Mouse (Mus musculus) midbrain, embryonic 16.5 days (tissue): ENCODE data around the gene Bik. TPM values are rescaled to one million over a fixed set of nuclear protein-coding genes. Genes with fewer than 3 reads are reported as not detected.

Experiments
- ATAC-seq: fragments of 200-750 bp; cut with Nextera tagmentation; 2 replicates; pipeline ENCODE4 v1.8.0; 2017; ENCODE audit warnings: moderate TSS enrichment
- H3K27ac ChIP-seq: fragments of 300-500 bp; sonication (generic); 2 replicates; pipeline ENCODE4 v1.5.1; 2014; ENCODE audit warnings: mild to moderate bottlenecking, low read length, mixed read lengths
- H3K27me3 ChIP-seq: fragments of 300-500 bp; sonication (generic); 2 replicates; pipeline ENCODE4 v1.6.1; 2014; ENCODE audit warnings: low read depth, low read length, mixed read lengths; ENCODE audit not compliant: control insufficient read depth, insufficient read depth
- H3K36me3 ChIP-seq: fragments of 300-500 bp; sonication (generic); 2 replicates; pipeline ENCODE4 v1.6.1; 2014; ENCODE audit warnings: mild to moderate bottlenecking, low read length, moderate library complexity, mixed read lengths; ENCODE audit not compliant: control insufficient read depth, insufficient read depth
- H3K4me1 ChIP-seq: fragments of 300-500 bp; sonication (generic); 2 replicates; pipeline ENCODE4 v1.6.1; 2014; ENCODE audit warnings: mild to moderate bottlenecking, low read length, mixed read lengths; ENCODE audit not compliant: control insufficient read depth, insufficient read depth
- H3K4me2 ChIP-seq: fragments of 300-500 bp; sonication (generic); 2 replicates; pipeline ENCODE4 v1.6.1; 2014; ENCODE audit warnings: mild to moderate bottlenecking, low read length, mixed read lengths
- H3K4me3 ChIP-seq: fragments of 300-500 bp; sonication (generic); 2 replicates; pipeline ENCODE4 v1.5.1; 2014; ENCODE audit warnings: low read depth, mild to moderate bottlenecking, low read length, moderate library complexity, mixed read lengths
- H3K9ac ChIP-seq: fragments of 300-500 bp; sonication (generic); 2 replicates; pipeline ENCODE4 v1.6.1; 2014; ENCODE audit warnings: low read depth, low read length, mixed read lengths
- H3K9me3 ChIP-seq: fragments of 300-500 bp; sonication (generic); replicated peaks from 2 replicates; pipeline ENCODE4 v1.6.1; 2014; ENCODE audit warnings: mild to moderate bottlenecking, low read length, mixed read lengths; ENCODE audit not compliant: control insufficient read depth, poor library complexity, severe bottlenecking
- WGBS: fragments of 180-500 bp; shearing (Covaris S2); extraction: QIAGEN DNeasy Blood & Tissue Kit; methylation state at CpG from one replicate; pipeline ENCODE4 v1.1.7; 2014; 5-methylcytosine and 5-hydroxymethylcytosine counted together
- polyA plus RNA-seq: library from polyadenylated mRNA; unstranded; fragments of >200 nt; fragmentation: Nextera tagmentation; extraction: Ambion mirVana; gene quantifications from 2 replicates; pipeline ENCODE4 v1.2.1, GENCODE M21; 2015

Gene Bik
- polyA plus RNA-seq, 1 experiment from 2014 or later = 0.26 TPM

GRCm38 (mm10) chr15:83567728-83568127 is 41.1 kb downstream of the Bik start:
- 82% methylated on average over 3 of the region's 3 CpGs for WGBS
- Histone ChIP-seq H3K4me1 (peaks cover 13% of the 10 kb centered on the region), H3K9me3 (no peaks in the 10 kb centered on the region), H3K9ac (no peak overlapping the region), H3K27me3 (peaks cover 16% of the 10 kb centered on the region), H3K4me2 (no peak overlapping the region), H3K27ac (no peak overlapping the region), H3K36me3 (no peaks in the 10 kb centered on the region), H3K4me3 (no peak overlapping the region)
- no peak for ATAC-seq

- H3K9me3 ChIP-seq = no peaks in the 10 kb centered on the region
- H3K9ac ChIP-seq = no peak overlapping the region
- no peak overlapping the region for H3K4me2 ChIP-seq
- WGBS = 95% methylated on average over 5 of the region's 5 CpGs
- no peaks in the 10 kb centered on the region for H3K36me3 ChIP-seq
- H3K27ac ChIP-seq = no peak overlapping the region
- peaks cover 12% of the 10 kb centered on the region for H3K27me3 ChIP-seq
- peaks cover 9% of the 10 kb centered on the region for H3K4me1 ChIP-seq
- no peak overlapping the region for H3K4me3 ChIP-seq
- no peak for ATAC-seq
These were observed 41.9 kb downstream of the Bik start for GRCm38 (mm10) chr15:83568544-83568943.

- Histone ChIP-seq H3K27ac (no peak overlapping the region), H3K4me2 (no peak overlapping the region), H3K4me1 (no peaks in the 10 kb centered on the region), H3K9me3 (no peaks in the 10 kb centered on the region), H3K4me3 (no peak overlapping the region), H3K27me3 (peaks cover 4% of the 10 kb centered on the region), H3K9ac (no peak overlapping the region), H3K36me3 (no peaks in the 10 kb centered on the region)
- 59% methylated on average over 11 of the region's 11 CpGs for WGBS
- ATAC-seq = no peak
These were observed 43.0 kb downstream of the Bik start for GRCm38 (mm10) chr15:83569682-83570081.

- H3K4me1 ChIP-seq = no peaks in the 10 kb centered on the region
- no peak for ATAC-seq
- H3K9ac ChIP-seq = no peak overlapping the region
- no peak overlapping the region for H3K4me3 ChIP-seq
- no peaks in the 10 kb centered on the region for H3K27me3 ChIP-seq
- peaks cover 5% of the 10 kb centered on the region for H3K36me3 ChIP-seq
- no peak overlapping the region for H3K27ac ChIP-seq
- 70% methylated on average over 2 of the region's 2 CpGs for WGBS
- H3K4me2 ChIP-seq = no peak overlapping the region
- no peaks in the 10 kb centered on the region for H3K9me3 ChIP-seq
These were observed 44.0 kb downstream of the Bik start for GRCm38 (mm10) chr15:83570641-83571040.

- Histone ChIP-seq H3K9me3 (no peaks in the 10 kb centered on the region), H3K4me2 (no peak overlapping the region), H3K27me3 (no peaks in the 10 kb centered on the region), H3K36me3 (peaks cover 15% of the 10 kb centered on the region), H3K9ac (no peak overlapping the region), H3K4me1 (no peaks in the 10 kb centered on the region), H3K4me3 (no peak overlapping the region), H3K27ac (no peak overlapping the region)
- WGBS = 91% methylated on average over 5 of the region's 5 CpGs
- no peak for ATAC-seq
These were observed 45.0 kb downstream of the Bik start for GRCm38 (mm10) chr15:83571636-83572035.

GRCm38 (mm10) chr15:83572132-83572531 is 45.5 kb downstream of the Bik start:
- no peak overlapping the region for H3K4me3 ChIP-seq
- no peaks in the 10 kb centered on the region for H3K4me1 ChIP-seq
- no peaks in the 10 kb centered on the region for H3K9me3 ChIP-seq
- H3K27me3 ChIP-seq = no peaks in the 10 kb centered on the region
- peaks cover 19% of the 10 kb centered on the region for H3K36me3 ChIP-seq
- no peak for ATAC-seq
- H3K9ac ChIP-seq = no peak overlapping the region
- H3K4me2 ChIP-seq = no peak overlapping the region
- no peak overlapping the region for H3K27ac ChIP-seq
- whole genome bisulfite sequencing = 94% methylated on average over 4 of the region's 4 CpGs

- no peak overlapping the region for H3K27ac ChIP-seq
- WGBS = 95% methylated on average over 12 of the region's 12 CpGs
- no peak overlapping the region for H3K4me2 ChIP-seq
- H3K36me3 ChIP-seq = peaks cover 27% of the 10 kb centered on the region
- no peak overlapping the region for H3K4me3 ChIP-seq
- no peak overlapping the region for H3K9ac ChIP-seq
- no peaks in the 10 kb centered on the region for H3K9me3 ChIP-seq
- H3K27me3 ChIP-seq = no peaks in the 10 kb centered on the region
- ATAC-seq = no peak
- H3K4me1 ChIP-seq = no peaks in the 10 kb centered on the region
These were observed 46.9 kb downstream of the Bik start for GRCm38 (mm10) chr15:83573606-83574005.

- H3K4me2 ChIP-seq = no peak overlapping the region
- ATAC-seq = no peak
- no peak overlapping the region for H3K4me3 ChIP-seq
- H3K4me1 ChIP-seq = no peaks in the 10 kb centered on the region; the same call in 1 of the 2 replicates
- 94% methylated on average over 6 of the region's 6 CpGs for WGBS
- H3K36me3 ChIP-seq = peaks cover 36% of the 10 kb centered on the region
- H3K9ac ChIP-seq = no peak overlapping the region
- H3K27ac ChIP-seq = no peak overlapping the region
- H3K9me3 ChIP-seq = no peaks in the 10 kb centered on the region
- no peaks in the 10 kb centered on the region for H3K27me3 ChIP-seq
These were observed 48.2 kb downstream of the Bik start for GRCm38 (mm10) chr15:83574731-83575351.

GRCm38 (mm10) chr15:83575543-83575942 is 48.9 kb downstream of the Bik start:
- no peak overlapping the region for H3K9ac ChIP-seq
- H3K4me3 ChIP-seq = no peak overlapping the region
- peaks cover 43% of the 10 kb centered on the region for H3K36me3 ChIP-seq
- WGBS = 96% methylated on average over 8 of the region's 8 CpGs
- H3K4me2 ChIP-seq = no peak overlapping the region
- no peak overlapping the region for H3K27ac ChIP-seq
- H3K9me3 ChIP-seq = no peaks in the 10 kb centered on the region
- H3K4me1 ChIP-seq = no peaks in the 10 kb centered on the region; the same call in 1 of the 2 replicates
- no peaks in the 10 kb centered on the region for H3K27me3 ChIP-seq
- ATAC-seq = no peak
